In the genomic region with DNA sequence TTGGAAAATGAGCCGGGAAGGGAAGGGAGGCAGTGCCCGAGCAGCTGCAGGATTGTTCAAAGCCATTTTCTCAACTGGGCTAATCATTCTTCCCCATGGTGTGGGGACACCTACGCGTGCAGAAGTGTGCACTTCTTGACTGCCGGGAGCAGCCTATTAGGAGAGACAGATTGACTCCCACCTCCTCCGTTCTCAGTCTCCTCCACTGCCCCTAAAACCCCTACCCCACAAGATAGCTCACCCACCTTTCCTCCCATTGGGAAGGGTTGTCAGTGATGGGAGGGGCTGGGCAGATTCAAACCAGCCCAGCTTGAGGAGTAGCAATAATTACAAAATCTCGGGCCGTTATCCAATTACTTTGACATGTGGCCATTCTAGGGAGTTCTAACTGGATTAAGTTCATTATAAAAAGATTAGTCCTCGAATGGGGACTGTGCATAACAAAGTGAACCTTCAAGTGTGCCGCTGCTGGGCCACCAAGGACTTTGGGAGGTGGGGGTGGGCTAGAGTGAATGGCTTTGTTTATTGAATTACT, we compare ENCODE assay signal across 13 mouse cellular contexts.
A peak's percentile ranks its signal among the peaks of the same experiment; 100 is the strongest.
DNase-seq lines count a peak whose midpoint lies in the region; ATAC-seq and TF ChIP-seq lines count a peak whose summit lies in the region.
"Had no signal": no experiment of that assay in that cellular context is flagged by ENCODE, and none has a peak within 500 bp of the region (broad histone marks: within the 10 kb centered on the region; RNA-seq: fewer than 3 reads in every experiment).

No protein-coding gene starts in this region.

- peak; percentile 30 for DNase-seq in neural tube, embryonic 11.5 days (ENCODE audit: low spot score)
- no peak for DNase-seq in neural tube, embryonic 10.5 days (ENCODE audit: extremely low spot score, low spot score)
- DNase-seq in forebrain, embryonic 11.5 days (ENCODE audit: low spot score): peak; percentile 77
- peak; percentile 61 for DNase-seq in midbrain, postnatal 0 days (ENCODE audit: low spot score)
- DNase-seq in liver: no peak
- DNase-seq in kidney, postnatal 10 days: no peak
- DNase-seq in right cerebral cortex, postnatal 25 days: no peak
- DNase-seq: right cerebral cortex, postnatal 14 days had no signal

- no peaks in the 10 kb centered on the region for H3K9me3 ChIP-seq in neural tube, embryonic 11.5 days (ENCODE audit: control insufficient read depth, low read length)
- no peaks in the 10 kb centered on the region for H3K9me3 ChIP-seq in forebrain, embryonic 11.5 days (ENCODE audit: control insufficient read depth, low read length)
- H3K9me3 ChIP-seq in hindbrain, embryonic 15.5 days: no peaks in the 10 kb centered on the region
- no peaks in the 10 kb centered on the region for H3K9me3 ChIP-seq in midbrain, postnatal 0 days (ENCODE audit: low read length)
- H3K9me3 ChIP-seq: lung, embryonic 15.5 days; stomach, embryonic 15.5 days had no signal

- H3K4me2 ChIP-seq in neural tube, embryonic 11.5 days (ENCODE audit: low read depth): no peak overlapping the region
- no peak overlapping the region for H3K4me2 ChIP-seq in forebrain, embryonic 11.5 days (ENCODE audit: low read depth, low read length, severe bottlenecking)
- no peak overlapping the region for H3K4me2 ChIP-seq in hindbrain, embryonic 15.5 days
- no peak overlapping the region for H3K4me2 ChIP-seq in midbrain, postnatal 0 days (ENCODE audit: low read depth, low read length, poor library complexity, severe bottlenecking)
- H3K4me2 ChIP-seq: heart, embryonic 11.5 days; lung, embryonic 15.5 days; stomach, embryonic 15.5 days had no signal

- no peak overlapping the region for H3K27ac ChIP-seq in neural tube, embryonic 11.5 days (ENCODE audit: low read depth, low read length)
- no peak overlapping the region for H3K27ac ChIP-seq in forebrain, embryonic 11.5 days (ENCODE audit: low read depth, low read length)
- 0 out of 2 replicates have a peak overlapping the region, but pooled peaks have one; percentile 25 for H3K27ac ChIP-seq in hindbrain, embryonic 15.5 days (replicated peaks)
- no peak overlapping the region for H3K27ac ChIP-seq in midbrain, postnatal 0 days (ENCODE audit: low read depth, low read length)
- H3K27ac ChIP-seq: layer of hippocampus, adult 2 months; lung, embryonic 15.5 days; stomach, embryonic 15.5 days had no signal

- no peak for ATAC-seq in neural tube, embryonic 11.5 days (ENCODE audit: insufficient read depth, low FRiP score, low TSS enrichment)
- ATAC-seq in forebrain, embryonic 11.5 days (replicated peaks; ENCODE audit: low FRiP score): peak; percentile 89
- ATAC-seq in hindbrain, embryonic 15.5 days (ENCODE audit: low FRiP score, low read depth): peak; percentile 52
- no peak for ATAC-seq in midbrain, postnatal 0 days (ENCODE audit: low FRiP score)

- no peaks in the 10 kb centered on the region for H3K27me3 ChIP-seq in neural tube, embryonic 11.5 days (ENCODE audit: control insufficient read depth, insufficient read depth, low read length)
- H3K27me3 ChIP-seq in forebrain, embryonic 11.5 days (ENCODE audit: control insufficient read depth, insufficient read depth, low read length): peaks cover 86% of the 10 kb centered on the region
- H3K27me3 ChIP-seq in hindbrain, embryonic 15.5 days: 0 out of 2 replicates have a peak, but pooled peaks cover 8% of the 10 kb centered on the region
- peaks cover 17% of the 10 kb centered on the region; the same call in 1 of the 2 replicates for H3K27me3 ChIP-seq in midbrain, postnatal 0 days (ENCODE audit: insufficient read depth, low read length)
- H3K27me3 ChIP-seq: lung, embryonic 15.5 days; stomach, embryonic 15.5 days had no signal

- H3K9ac ChIP-seq in neural tube, embryonic 11.5 days (ENCODE audit: low read length): no peak overlapping the region
- no peak overlapping the region for H3K9ac ChIP-seq in forebrain, embryonic 11.5 days (ENCODE audit: low read length)
- no peak overlapping the region for H3K9ac ChIP-seq in hindbrain, embryonic 15.5 days
- no peak overlapping the region for H3K9ac ChIP-seq in midbrain, postnatal 0 days (replicated peaks; ENCODE audit: low read length, poor library complexity, severe bottlenecking)
- H3K9ac ChIP-seq: lung, embryonic 15.5 days; stomach, embryonic 15.5 days had no signal

- no peak overlapping the region for H3K4me3 ChIP-seq in neural tube, embryonic 11.5 days (ENCODE audit: low read depth, low read length)
- no peak overlapping the region for H3K4me3 ChIP-seq in forebrain, embryonic 11.5 days (ENCODE audit: low read depth, low read length)
- no peak overlapping the region for H3K4me3 ChIP-seq in hindbrain, embryonic 15.5 days
- no peak overlapping the region for H3K4me3 ChIP-seq in midbrain, postnatal 0 days (ENCODE audit: low read depth, low read length)
- H3K4me3 ChIP-seq: layer of hippocampus, adult 2 months; lung, embryonic 15.5 days; stomach, embryonic 15.5 days had no signal

- no peaks in the 10 kb centered on the region; the same call in 1 of the 2 replicates for H3K4me1 ChIP-seq in neural tube, embryonic 11.5 days (ENCODE audit: control insufficient read depth, insufficient read depth, low read length)
- H3K4me1 ChIP-seq in forebrain, embryonic 11.5 days (replicated peaks; ENCODE audit: control insufficient read depth, insufficient read depth, low read length): peaks cover 11% of the 10 kb centered on the region
- peaks cover 27% of the 10 kb centered on the region for H3K4me1 ChIP-seq in hindbrain, embryonic 15.5 days (replicated peaks)
- H3K4me1 ChIP-seq in midbrain, postnatal 0 days (ENCODE audit: insufficient read depth, low read length): no peaks in the 10 kb centered on the region
- H3K4me1 ChIP-seq: lung, embryonic 15.5 days; stomach, embryonic 15.5 days had no signal

- no peak for TF ChIP-seq CTCF in midbrain, postnatal 0 days (IDR thresholded peaks at IDR 0.05)

- 21% methylated on average over 10 of the region's 10 CpGs for WGBS in neural tube, embryonic 11.5 days
- WGBS in forebrain, embryonic 11.5 days: 4% methylated on average over 10 of the region's 10 CpGs
- WGBS in hindbrain, embryonic 15.5 days: 11% methylated on average over 10 of the region's 10 CpGs
- WGBS in midbrain, postnatal 0 days: 15% methylated on average over 10 of the region's 10 CpGs

- no peaks in the 10 kb centered on the region for H3K36me3 ChIP-seq in neural tube, embryonic 11.5 days (ENCODE audit: control insufficient read depth, insufficient read depth, low read length)
- H3K36me3 ChIP-seq in forebrain, embryonic 11.5 days (ENCODE audit: control insufficient read depth, insufficient read depth, low read length): no peaks in the 10 kb centered on the region
- no peaks in the 10 kb centered on the region for H3K36me3 ChIP-seq in hindbrain, embryonic 15.5 days
- no peaks in the 10 kb centered on the region for H3K36me3 ChIP-seq in midbrain, postnatal 0 days (ENCODE audit: insufficient read depth, low read length)
- H3K36me3 ChIP-seq: lung, embryonic 15.5 days; stomach, embryonic 15.5 days had no signal

Comparison
In these comparisons a context has a peak if more than half of its experiments do, and no peak if none do; other contexts are left out.
1. DNase-seq: peak in neural tube, embryonic 11.5 days (single experiment), forebrain, embryonic 11.5 days (single experiment) and midbrain, postnatal 0 days (single experiment); none in neural tube, embryonic 10.5 days (single experiment), liver (single experiment), kidney, postnatal 10 days (single experiment) and right cerebral cortex, postnatal 25 days (single experiment).
2. ATAC-seq: peak in forebrain, embryonic 11.5 days (single experiment) and hindbrain, embryonic 15.5 days (single experiment); none in neural tube, embryonic 11.5 days (single experiment) and midbrain, postnatal 0 days (single experiment).